Mouse (Mus musculus) lung, postnatal 14 days (tissue): Measurements from ENCODE around the gene Celf2.

Experiments
- DNase-seq: peaks from one replicate; pipeline ENCODE4 v3.0.0; 2021

Celf2 gene

GRCm38 (mm10) chr2:6537326-6537725 is 972.0 kb downstream of the Celf2 start:
- DNase-seq, result no peak

GRCm38 (mm10) chr2:6536372-6536771 is 973.0 kb downstream of the Celf2 start:
- no peak for DNase-seq

- no peak for DNase-seq
Measured at GRCm38 (mm10) chr2:6532341-6532740, 977.0 kb downstream of the Celf2 start.

- no peak for DNase-seq
Measured at GRCm38 (mm10) chr2:6528076-6528475, 981.3 kb downstream of the Celf2 start.

GRCm38 (mm10) chr2:6526825-6527224 is 982.5 kb downstream of the Celf2 start:
- no peak for DNase-seq

GRCm38 (mm10) chr2:6526311-6526710 is 983.1 kb downstream of the Celf2 start:
- DNase-seq, result no peak

GRCm38 (mm10) chr2:6523924-6524300 is 985.5 kb downstream of the Celf2 start:
- DNase-seq, result no peak

- no peak for DNase-seq
Measured at GRCm38 (mm10) chr2:6523261-6523923, 986.0 kb downstream of the Celf2 start.

- no peak for DNase-seq
Measured at GRCm38 (mm10) chr2:6522411-6522810, 987.0 kb downstream of the Celf2 start.

- DNase-seq, result no peak
Measured at GRCm38 (mm10) chr2:6513176-6513575, 996.2 kb downstream of the Celf2 start.

GRCm38 (mm10) chr2:6507071-6507470 is 1002.3 kb downstream of the Celf2 start:
- DNase-seq, result no peak

- DNase-seq, result no peak
Measured at GRCm38 (mm10) chr2:6505979-6506811, 1003.2 kb downstream of the Celf2 start.

- DNase-seq, result no peak
Measured at GRCm38 (mm10) chr2:6505531-6505930, 1003.8 kb downstream of the Celf2 start.

GRCm38 (mm10) chr2:6498101-6498500 is 1011.3 kb downstream of the Celf2 start:
- DNase-seq, result no peak

GRCm38 (mm10) chr2:6497636-6498035 is 1011.7 kb downstream of the Celf2 start:
- DNase-seq, result no peak

- DNase-seq, result no peak
Measured at GRCm38 (mm10) chr2:6493886-6494285, 1015.5 kb downstream of the Celf2 start.

- no peak for DNase-seq
Measured at GRCm38 (mm10) chr2:6490870-6491269, 1018.5 kb downstream of the Celf2 start.

GRCm38 (mm10) chr2:6490076-6490475 is 1019.3 kb downstream of the Celf2 start:
- DNase-seq, result no peak
